ENCODE assay signal across 25 mouse cellular contexts in the genomic region with DNA sequence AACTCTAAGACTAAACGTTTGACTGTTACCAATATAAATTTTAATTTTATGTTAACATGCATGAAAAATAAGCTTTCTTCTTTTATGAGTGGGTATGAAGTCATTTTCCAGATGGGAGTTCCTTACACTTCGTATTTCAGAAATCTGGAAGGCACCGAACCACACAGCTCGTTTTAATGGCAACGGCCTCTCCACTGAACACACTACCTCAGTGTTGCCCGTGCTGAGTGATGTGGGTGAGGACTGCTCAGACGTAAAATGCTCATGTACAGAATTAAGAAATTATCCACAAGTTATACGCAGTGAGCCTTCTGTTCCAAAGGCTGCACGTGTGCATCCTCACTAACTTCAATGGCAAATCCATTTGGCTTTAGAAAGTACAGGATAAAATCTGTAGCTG.
DNase-seq lines count a peak whose midpoint lies in the region; ATAC-seq and TF ChIP-seq lines count a peak whose summit lies in the region.
"Had no signal": no experiment of that assay in that cellular context is flagged by ENCODE, and none has a peak within 500 bp of the region (broad histone marks: within the 10 kb centered on the region; RNA-seq: fewer than 3 reads in every experiment).

No protein-coding gene starts in this region.

- no peak overlapping the region for H3K9ac ChIP-seq in forebrain, postnatal 0 days
- no peak overlapping the region for H3K9ac ChIP-seq in forebrain, embryonic 13.5 days
- H3K9ac ChIP-seq in hindbrain, postnatal 0 days (replicated peaks; ENCODE audit: low read length) = no peak overlapping the region
- H3K9ac ChIP-seq in limb, embryonic 13.5 days = no peak overlapping the region
- H3K9ac ChIP-seq in midbrain, embryonic 11.5 days (ENCODE audit: low read length) = no peak overlapping the region
- H3K9ac ChIP-seq: embryonic facial prominence, embryonic 12.5 days had no signal

- H3K27me3 ChIP-seq in forebrain, postnatal 0 days (ENCODE audit: insufficient read depth, low read length) = no peaks in the 10 kb centered on the region
- H3K27me3 ChIP-seq in forebrain, embryonic 13.5 days = no peaks in the 10 kb centered on the region
- no peaks in the 10 kb centered on the region for H3K27me3 ChIP-seq in hindbrain, postnatal 0 days (ENCODE audit: insufficient read depth, low read length)
- H3K27me3 ChIP-seq in hindbrain, embryonic 10.5 days (ENCODE audit: insufficient read depth, poor library complexity, severe bottlenecking) = no peaks in the 10 kb centered on the region
- H3K27me3 ChIP-seq in limb, embryonic 13.5 days = no peaks in the 10 kb centered on the region
- no peaks in the 10 kb centered on the region for H3K27me3 ChIP-seq in limb, embryonic 10.5 days (ENCODE audit: low read depth, poor library complexity, severe bottlenecking)
- H3K27me3 ChIP-seq in midbrain, embryonic 11.5 days (ENCODE audit: control insufficient read depth, insufficient read depth, low read length) = no peaks in the 10 kb centered on the region
- H3K27me3 ChIP-seq: CH12.LX; embryonic facial prominence, embryonic 12.5 days; Patski had no signal

- H3K4me3 ChIP-seq in forebrain, postnatal 0 days (ENCODE audit: low read depth, low read length) = no peak overlapping the region
- H3K4me3 ChIP-seq in forebrain, embryonic 13.5 days = no peak overlapping the region
- H3K4me3 ChIP-seq in hindbrain, postnatal 0 days (ENCODE audit: low read length) = no peak overlapping the region
- no peak overlapping the region for H3K4me3 ChIP-seq in hindbrain, embryonic 10.5 days
- H3K4me3 ChIP-seq in limb, embryonic 13.5 days = no peak overlapping the region
- no peak overlapping the region for H3K4me3 ChIP-seq in limb, embryonic 10.5 days
- H3K4me3 ChIP-seq in midbrain, embryonic 11.5 days (ENCODE audit: low read depth, low read length) = no peak overlapping the region
- H3K4me3 ChIP-seq: embryonic facial prominence, embryonic 10.5 days; embryonic facial prominence, embryonic 12.5 days had no signal

- 68% methylated on average over 9 of the region's 9 CpGs for WGBS in forebrain, postnatal 0 days
- WGBS in forebrain, embryonic 13.5 days = 97% methylated on average over 9 of the region's 9 CpGs
- WGBS in hindbrain, postnatal 0 days = 91% methylated on average over 9 of the region's 9 CpGs
- WGBS in hindbrain, embryonic 10.5 days = 94% methylated on average over 9 of the region's 9 CpGs
- 67% methylated on average over 9 of the region's 9 CpGs for WGBS in limb, embryonic 13.5 days
- 95% methylated on average over 9 of the region's 9 CpGs for WGBS in limb, embryonic 10.5 days
- WGBS in midbrain, embryonic 11.5 days = 95% methylated on average over 9 of the region's 9 CpGs

- no peak for DNase-seq in forebrain, postnatal 0 days
- DNase-seq in hindbrain, postnatal 0 days (ENCODE audit: low spot score) = no peak
- DNase-seq in hindbrain, embryonic 10.5 days (ENCODE audit: low spot score) = no peak
- no peak for DNase-seq in limb, embryonic 10.5 days (ENCODE audit: low spot score)
- DNase-seq in brain, adult 2 months (ENCODE audit: low read depth, low spot score) = peak; percentile 45
- no peak for DNase-seq in midbrain, embryonic 11.5 days (ENCODE audit: low spot score, missing footprints)
- DNase-seq: adrenal gland, adult 8-10 months; adrenal gland, postnatal 25 days; B cell, adult 2 months; cerebellum, adult 11-12 months; cerebellum, adult 2 months; cerebellum, adult 9-10 months; cerebellum, postnatal 10 days; cerebellum, postnatal 25 days had no signal

- no peaks in the 10 kb centered on the region for H3K9me3 ChIP-seq in forebrain, postnatal 0 days (ENCODE audit: low read length)
- no peaks in the 10 kb centered on the region for H3K9me3 ChIP-seq in forebrain, embryonic 13.5 days (replicated peaks)
- no peaks in the 10 kb centered on the region for H3K9me3 ChIP-seq in hindbrain, postnatal 0 days (ENCODE audit: low read length)
- no peaks in the 10 kb centered on the region for H3K9me3 ChIP-seq in hindbrain, embryonic 10.5 days
- no peaks in the 10 kb centered on the region for H3K9me3 ChIP-seq in limb, embryonic 13.5 days
- H3K9me3 ChIP-seq in limb, embryonic 10.5 days (replicated peaks) = no peaks in the 10 kb centered on the region
- H3K9me3 ChIP-seq in midbrain, embryonic 11.5 days (ENCODE audit: control insufficient read depth, low read length) = no peaks in the 10 kb centered on the region
- H3K9me3 ChIP-seq: embryonic facial prominence, embryonic 10.5 days; embryonic facial prominence, embryonic 12.5 days; G1E had no signal

- peaks cover 25% of the 10 kb centered on the region for H3K36me3 ChIP-seq in forebrain, postnatal 0 days (ENCODE audit: insufficient read depth)
- peaks cover 45% of the 10 kb centered on the region for H3K36me3 ChIP-seq in forebrain, embryonic 13.5 days (ENCODE audit: poor library complexity, severe bottlenecking)
- H3K36me3 ChIP-seq in hindbrain, postnatal 0 days (ENCODE audit: insufficient read depth, low read length) = peaks cover 14% of the 10 kb centered on the region
- peaks cover 28% of the 10 kb centered on the region for H3K36me3 ChIP-seq in hindbrain, embryonic 10.5 days
- no peaks in the 10 kb centered on the region for H3K36me3 ChIP-seq in limb, embryonic 13.5 days
- H3K36me3 ChIP-seq in limb, embryonic 10.5 days = no peaks in the 10 kb centered on the region
- H3K36me3 ChIP-seq in midbrain, embryonic 11.5 days (ENCODE audit: control insufficient read depth, insufficient read depth, low read length) = no peaks in the 10 kb centered on the region; the same call in 1 of the 2 replicates
- H3K36me3 ChIP-seq: G1E had no signal

- H3K4me2 ChIP-seq in forebrain, postnatal 0 days (ENCODE audit: low read depth) = no peak overlapping the region
- no peak overlapping the region for H3K4me2 ChIP-seq in forebrain, embryonic 13.5 days
- no peak overlapping the region for H3K4me2 ChIP-seq in hindbrain, postnatal 0 days (ENCODE audit: low read depth, low read length)
- no peak overlapping the region for H3K4me2 ChIP-seq in limb, embryonic 13.5 days (replicated peaks)
- H3K4me2 ChIP-seq in midbrain, embryonic 11.5 days = no peak overlapping the region
- H3K4me2 ChIP-seq: embryonic facial prominence, embryonic 12.5 days had no signal

- ATAC-seq in forebrain, postnatal 0 days = peak; percentile 57
- no peak for ATAC-seq in forebrain, embryonic 13.5 days
- no peak for ATAC-seq in hindbrain, postnatal 0 days
- peak; percentile 59; the same call in 1 of the 2 replicates for ATAC-seq in limb, embryonic 13.5 days (ENCODE audit: low FRiP score, low read depth)
- ATAC-seq in midbrain, embryonic 11.5 days (ENCODE audit: low FRiP score) = no peak
- ATAC-seq: activated CD4-positive, CD25-positive, alpha-beta regulatory T cell, adult 4 months; CD4-positive, CD25-positive, alpha-beta regulatory T cell, adult 4 months; forebrain, embryonic 14.5 days; forebrain, embryonic 16.5 days; Patski had no signal

- H3K27ac ChIP-seq in forebrain, postnatal 0 days (ENCODE audit: low read depth, low read length) = no peak overlapping the region
- H3K27ac ChIP-seq in forebrain, embryonic 13.5 days = no peak overlapping the region
- 0 out of 2 replicates have a peak overlapping the region, but pooled peaks have one; percentile 32 for H3K27ac ChIP-seq in hindbrain, postnatal 0 days
- H3K27ac ChIP-seq in hindbrain, embryonic 10.5 days = no peak overlapping the region
- H3K27ac ChIP-seq in limb, embryonic 13.5 days = 0 out of 2 replicates have a peak overlapping the region, but pooled peaks have one; percentile 15
- no peak overlapping the region for H3K27ac ChIP-seq in limb, embryonic 10.5 days
- H3K27ac ChIP-seq in midbrain, embryonic 11.5 days (ENCODE audit: low read depth, low read length) = no peak overlapping the region
- H3K27ac ChIP-seq: embryonic facial prominence, embryonic 10.5 days; embryonic facial prominence, embryonic 12.5 days had no signal

- H3K4me1 ChIP-seq in forebrain, postnatal 0 days (ENCODE audit: insufficient read depth) = peaks cover 4% of the 10 kb centered on the region; the same call in 1 of the 2 replicates
- H3K4me1 ChIP-seq in forebrain, embryonic 13.5 days = no peaks in the 10 kb centered on the region; the same call in 1 of the 2 replicates
- H3K4me1 ChIP-seq in hindbrain, postnatal 0 days (ENCODE audit: insufficient read depth, low read length) = 0 out of 2 replicates have a peak, but pooled peaks cover 12% of the 10 kb centered on the region
- peaks cover 11% of the 10 kb centered on the region for H3K4me1 ChIP-seq in hindbrain, embryonic 10.5 days (replicated peaks)
- H3K4me1 ChIP-seq in limb, embryonic 13.5 days = peaks cover 21% of the 10 kb centered on the region
- peaks cover 25% of the 10 kb centered on the region; the same call in 1 of the 2 replicates for H3K4me1 ChIP-seq in limb, embryonic 10.5 days
- H3K4me1 ChIP-seq in midbrain, embryonic 11.5 days (ENCODE audit: control insufficient read depth, insufficient read depth, low read length) = 0 out of 2 replicates have a peak, but pooled peaks cover 3% of the 10 kb centered on the region

- TF ChIP-seq CTCF in forebrain, postnatal 0 days (IDR thresholded peaks at IDR 0.05; ENCODE audit: low read depth) = no peak
- TF ChIP-seq CTCF in hindbrain, postnatal 0 days (IDR thresholded peaks at IDR 0.05; ENCODE audit: low read depth) = no peak

Comparison
In these comparisons a context has a peak if more than half of its experiments do, and no peak if none do; other contexts are left out.
1. ATAC-seq: peak in forebrain, postnatal 0 days (single experiment) and limb, embryonic 13.5 days (single experiment); none in forebrain, embryonic 13.5 days (single experiment), hindbrain, postnatal 0 days (single experiment) and midbrain, embryonic 11.5 days (single experiment).
2. H3K27ac ChIP-seq: peak in hindbrain, postnatal 0 days (single experiment) and limb, embryonic 13.5 days (single experiment); none in forebrain, postnatal 0 days (single experiment), forebrain, embryonic 13.5 days (single experiment), hindbrain, embryonic 10.5 days (single experiment), limb, embryonic 10.5 days (single experiment) and midbrain, embryonic 11.5 days (single experiment).